Mouse (Mus musculus) heart, adult 2 months (tissue): Measurements from ENCODE around the gene Slc6a21.

Source experiments
- CTCF ChIP-seq: fragments of 200-600 bp; IDR thresholded peaks from 2 replicates; pipeline ENCODE4 v1.8.1; 2022; ENCODE audit warnings: antibody characterized with exemption, mild to moderate bottlenecking, moderate library complexity
- EP300 ChIP-seq: fragments of 200-500 bp; IDR thresholded peaks from 2 replicates; pipeline ENCODE4 v1.6.1; 2011; ENCODE audit warnings: low read depth, low read length, control low read depth; ENCODE audit not compliant: insufficient read depth
- POLR2A ChIP-seq: fragments of 200-500 bp; IDR thresholded peaks from 2 replicates; pipeline ENCODE4 v1.6.1; 2011; ENCODE audit warnings: mild to moderate bottlenecking, low read depth, low read length, control low read depth; ENCODE audit not compliant: insufficient read depth

- TF ChIP-seq CTCF (no peak), POLR2A (no peak), EP300 (no peak)
Measured at GRCm38 (mm10) chr7:45231941-45232340, 45.4 kb upstream of the Slc6a21 start.
